Mouse (Mus musculus) C2C12 (cell line): Measurements from ENCODE around the gene Ptrhd1.

Experiments
- CTCF ChIP-seq: IDR thresholded peaks from one replicate; pipeline ENCODE4 v1.5.1; 2011; ENCODE audit not compliant: control insufficient read depth, insufficient read depth, insufficient read length
- MAX ChIP-seq: IDR thresholded peaks from one replicate; pipeline ENCODE4 v1.6.1; 2011; ENCODE audit warnings: mild to moderate bottlenecking, control low read depth
- MYOG ChIP-seq: IDR thresholded peaks from one replicate; pipeline ENCODE4 v1.6.1; 2011; ENCODE audit not compliant: control insufficient read depth, insufficient read length; ENCODE audit errors: extremely low read depth

DNA sequence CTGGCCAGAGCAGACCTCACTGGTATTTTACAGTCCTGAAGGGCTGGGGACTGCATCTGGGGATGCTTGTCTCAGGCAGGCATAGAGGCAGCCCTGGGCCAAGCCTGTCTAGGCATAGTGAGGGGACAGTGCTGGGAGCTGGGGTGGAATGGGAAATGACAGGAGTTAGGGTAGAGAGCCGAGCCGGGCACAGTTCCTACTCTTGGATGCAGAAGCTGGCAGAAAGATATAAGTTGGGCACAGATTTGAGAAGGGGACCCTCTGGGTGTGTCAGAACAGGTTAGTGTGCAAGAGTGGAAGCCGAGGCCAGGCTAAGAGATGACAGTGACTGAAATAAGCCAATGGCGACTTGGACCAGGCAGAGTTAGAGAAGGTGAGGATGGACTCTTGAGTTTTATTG lies 31.6 kb upstream of the Ptrhd1 start:
- TF ChIP-seq MAX (no peak), CTCF (no peak), MYOG (no peak)
